Mouse (Mus musculus): ENCODE results near the gene Dagla. TPM values are rescaled to one million over a fixed set of nuclear protein-coding genes. Genes with fewer than 3 reads are reported as not detected.
A peak's percentile ranks its signal among the peaks of the same experiment; 100 is the strongest.

Dagla gene
- polyA plus RNA-seq, 1 experiment from 2014 or later: 2.4 TPM

- peaks cover 23% of the 10 kb centered on the region for H3K4me1 ChIP-seq
- H3K9me3 ChIP-seq: no peaks in the 10 kb centered on the region
- 81% methylated on average over 5 of the region's 5 CpGs for WGBS
- no peak overlapping the region for H3K27ac ChIP-seq
- H3K27me3 ChIP-seq: peaks cover 5% of the 10 kb centered on the region; the same call in 1 of the 2 replicates
- H3K4me2 ChIP-seq: no peak overlapping the region
- no peak overlapping the region for H3K4me3 ChIP-seq
- H3K36me3 ChIP-seq: no peaks in the 10 kb centered on the region
- no peak for ATAC-seq (ENCODE audit: insufficient number of reproducible peaks, insufficient read depth, low FRiP score, low TSS enrichment, low read depth)
- H3K9ac ChIP-seq: no peak overlapping the region
These were observed 2.7 kb upstream of the Dagla start for GRCm38 (mm10) chr19:10307351-10307750.

DNA sequence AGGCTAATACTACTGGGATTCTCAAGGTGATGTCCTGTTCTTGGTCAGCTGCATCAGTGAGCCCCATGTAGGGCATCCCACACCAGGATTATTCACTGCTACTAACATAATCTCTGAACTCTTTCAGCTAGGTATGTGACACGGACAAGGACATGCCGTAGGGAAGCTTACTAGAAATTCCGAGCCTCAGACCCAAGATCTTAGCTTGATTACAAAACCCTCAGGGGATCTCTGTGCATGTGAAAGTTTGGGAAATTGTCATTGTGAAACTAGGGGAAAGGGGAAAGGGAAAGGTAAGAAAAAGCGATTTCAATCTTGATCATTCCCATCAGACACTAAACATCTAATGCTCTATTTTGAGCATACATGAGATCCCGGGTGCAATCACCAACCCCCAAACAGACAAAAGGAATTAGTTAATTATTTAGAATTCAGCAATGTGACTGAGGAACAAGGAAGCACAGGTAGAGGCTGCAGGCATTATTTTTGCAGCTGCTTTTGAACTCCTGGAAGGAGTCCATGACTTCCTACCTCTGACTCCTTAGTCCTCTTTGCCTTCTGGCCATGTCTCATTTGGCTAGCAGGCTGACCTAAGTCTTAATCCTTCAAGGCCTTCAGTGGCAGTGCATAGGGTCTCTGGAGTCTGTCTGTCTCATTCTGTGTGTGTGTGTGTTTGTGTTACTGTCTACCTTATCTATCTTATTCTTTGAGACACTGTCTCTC is 2.0 kb upstream of the Dagla start:
- Histone ChIP-seq H3K27me3 (peaks cover 5% of the 10 kb centered on the region; the same call in 1 of the 2 replicates), H3K27ac (no peak overlapping the region), H3K36me3 (no peaks in the 10 kb centered on the region), H3K4me1 (peaks cover 23% of the 10 kb centered on the region), H3K9ac (no peak overlapping the region), H3K9me3 (no peaks in the 10 kb centered on the region), H3K4me3 (no peak overlapping the region), H3K4me2 (no peak overlapping the region)
- no peak for ATAC-seq (ENCODE audit: insufficient number of reproducible peaks, insufficient read depth, low FRiP score, low TSS enrichment, low read depth)
- WGBS: 74% methylated on average over 5 of the region's 5 CpGs

GRCm38 (mm10) chr19:10305640-10306039 is 963 bp upstream of the Dagla start:
- ATAC-seq (ENCODE audit: insufficient number of reproducible peaks, insufficient read depth, low FRiP score, low TSS enrichment, low read depth): no peak
- 68% methylated on average over 12 of the region's 12 CpGs for WGBS

GRCm38 (mm10) chr19:10304395-10304794 is 282 bp downstream of the Dagla start:
- Histone ChIP-seq H3K4me1 (peaks cover 23% of the 10 kb centered on the region), H3K27ac (no peak overlapping the region), H3K4me2 (peak overlapping the region; percentile 96), H3K4me3 (peak overlapping the region; percentile 78), H3K36me3 (no peaks in the 10 kb centered on the region), H3K27me3 (peaks cover 5% of the 10 kb centered on the region; the same call in 1 of the 2 replicates), H3K9ac (peak overlapping the region; percentile 88), H3K9me3 (no peaks in the 10 kb centered on the region)
- ATAC-seq (ENCODE audit: insufficient number of reproducible peaks, insufficient read depth, low FRiP score, low TSS enrichment, low read depth): no peak
- WGBS: 4% methylated on average over 37 of the region's 37 CpGs

More at GRCm38 (mm10) chr19:10305640-10306039, 963 bp upstream of the Dagla start:
- Histone ChIP-seq H3K27me3 (peaks cover 5% of the 10 kb centered on the region; the same call in 1 of the 2 replicates), H3K36me3 (no peaks in the 10 kb centered on the region), H3K9me3 (no peaks in the 10 kb centered on the region), H3K27ac (no peak overlapping the region), H3K4me1 (peaks cover 23% of the 10 kb centered on the region), H3K4me2 (no peak overlapping the region), H3K9ac (no peak overlapping the region), H3K4me3 (no peak overlapping the region)

DNA sequence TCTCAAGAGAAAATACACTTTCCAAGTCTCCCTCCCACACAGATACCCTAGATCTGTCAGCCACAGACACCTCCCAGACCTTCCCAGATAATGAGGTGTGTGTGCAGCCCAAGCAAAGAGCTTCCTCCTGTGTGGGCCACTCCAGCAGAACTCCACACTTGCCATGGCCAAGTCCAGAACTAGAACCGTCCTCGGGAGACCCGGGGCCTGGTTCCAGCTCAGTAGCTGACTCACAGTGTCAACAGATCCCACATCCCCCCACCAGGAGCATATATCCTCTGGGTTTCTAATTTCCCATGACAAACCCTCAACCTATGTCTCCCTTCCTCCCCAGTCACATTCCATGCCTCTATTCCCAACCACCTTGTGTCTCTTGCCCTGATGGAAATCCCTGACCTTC is 1.8 kb downstream of the Dagla start:
- WGBS: 89% methylated on average over 3 of the region's 3 CpGs
- H3K27ac ChIP-seq: no peak overlapping the region
- peaks cover 19% of the 10 kb centered on the region for H3K4me1 ChIP-seq
- no peak overlapping the region for H3K9ac ChIP-seq
- no peak overlapping the region for H3K4me3 ChIP-seq
- peaks cover 5% of the 10 kb centered on the region; the same call in 1 of the 2 replicates for H3K27me3 ChIP-seq
- H3K4me2 ChIP-seq: no peak overlapping the region
- no peaks in the 10 kb centered on the region for H3K9me3 ChIP-seq
- no peaks in the 10 kb centered on the region for H3K36me3 ChIP-seq
- ATAC-seq (ENCODE audit: insufficient number of reproducible peaks, insufficient read depth, low FRiP score, low TSS enrichment, low read depth): no peak

GRCm38 (mm10) chr19:10301866-10302356 is 2.8 kb downstream of the Dagla start:
- Histone ChIP-seq H3K9me3 (no peaks in the 10 kb centered on the region), H3K9ac (no peak overlapping the region), H3K4me3 (no peak overlapping the region), H3K4me1 (peaks cover 23% of the 10 kb centered on the region), H3K36me3 (no peaks in the 10 kb centered on the region), H3K27ac (no peak overlapping the region), H3K4me2 (no peak overlapping the region), H3K27me3 (peaks cover 5% of the 10 kb centered on the region; the same call in 1 of the 2 replicates)
- no peak for ATAC-seq (ENCODE audit: insufficient number of reproducible peaks, insufficient read depth, low FRiP score, low TSS enrichment, low read depth)
- 71% methylated on average over 4 of the region's 4 CpGs for WGBS

- WGBS: 78% methylated on average over 11 of the region's 11 CpGs
- H3K9ac ChIP-seq: no peak overlapping the region
- no peaks in the 10 kb centered on the region for H3K36me3 ChIP-seq
- ATAC-seq (ENCODE audit: insufficient number of reproducible peaks, insufficient read depth, low FRiP score, low TSS enrichment, low read depth): no peak
- peaks cover 5% of the 10 kb centered on the region; the same call in 1 of the 2 replicates for H3K27me3 ChIP-seq
- no peaks in the 10 kb centered on the region for H3K9me3 ChIP-seq
- H3K4me3 ChIP-seq: no peak overlapping the region
- H3K4me1 ChIP-seq: peaks cover 29% of the 10 kb centered on the region
- no peak overlapping the region for H3K27ac ChIP-seq
- no peak overlapping the region for H3K4me2 ChIP-seq
These were observed 3.4 kb downstream of the Dagla start for GRCm38 (mm10) chr19:10301263-10301662.

GRCm38 (mm10) chr19:10300809-10301208 is 3.9 kb downstream of the Dagla start:
- Histone ChIP-seq H3K4me1 (peaks cover 34% of the 10 kb centered on the region), H3K27ac (no peak overlapping the region), H3K4me3 (no peak overlapping the region), H3K27me3 (peaks cover 5% of the 10 kb centered on the region; the same call in 1 of the 2 replicates), H3K36me3 (no peaks in the 10 kb centered on the region), H3K9me3 (no peaks in the 10 kb centered on the region), H3K4me2 (no peak overlapping the region), H3K9ac (no peak overlapping the region)
- no peak for ATAC-seq (ENCODE audit: insufficient number of reproducible peaks, insufficient read depth, low FRiP score, low TSS enrichment, low read depth)
- WGBS: 79% methylated on average over 4 of the region's 4 CpGs

- H3K4me3 ChIP-seq: no peak overlapping the region
- WGBS: 75% methylated on average over 4 of the region's 4 CpGs
- H3K4me1 ChIP-seq: peaks cover 39% of the 10 kb centered on the region
- no peaks in the 10 kb centered on the region for H3K9me3 ChIP-seq
- no peaks in the 10 kb centered on the region for H3K36me3 ChIP-seq
- H3K9ac ChIP-seq: no peak overlapping the region
- no peaks in the 10 kb centered on the region for H3K27me3 ChIP-seq
- H3K4me2 ChIP-seq: no peak overlapping the region
- no peak overlapping the region for H3K27ac ChIP-seq
- no peak for ATAC-seq (ENCODE audit: insufficient number of reproducible peaks, insufficient read depth, low FRiP score, low TSS enrichment, low read depth)
These were observed 6.4 kb downstream of the Dagla start for GRCm38 (mm10) chr19:10298268-10298667.

DNA sequence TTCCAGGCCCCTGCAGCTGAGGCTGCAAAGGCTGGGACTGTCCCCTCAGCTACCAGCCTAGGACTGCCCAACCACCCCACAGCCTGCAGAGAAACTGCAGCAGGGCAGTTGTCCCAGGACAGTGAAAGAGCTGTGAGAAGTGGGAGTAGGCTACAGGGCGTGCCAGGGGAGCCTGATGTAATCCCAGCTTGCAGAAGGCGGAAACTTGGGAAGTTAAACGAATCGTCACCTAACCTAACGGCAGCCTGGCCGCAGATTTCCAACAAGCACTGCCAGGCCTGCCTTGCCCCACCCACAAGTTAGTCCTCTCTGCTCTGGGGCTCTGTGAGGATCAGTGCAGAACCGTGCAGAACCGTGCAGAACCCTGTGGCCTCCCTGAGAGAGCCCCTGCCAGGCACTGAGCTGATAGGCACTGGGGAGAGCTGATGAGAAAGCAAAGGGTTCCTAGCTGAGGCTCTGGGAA is 7.6 kb downstream of the Dagla start:
- H3K4me3 ChIP-seq: no peak overlapping the region
- peak overlapping the region; percentile 62 for H3K9ac ChIP-seq
- H3K4me1 ChIP-seq: peaks cover 39% of the 10 kb centered on the region
- H3K27ac ChIP-seq: peak overlapping the region; percentile 88
- no peak for ATAC-seq (ENCODE audit: insufficient number of reproducible peaks, insufficient read depth, low FRiP score, low TSS enrichment, low read depth)
- no peaks in the 10 kb centered on the region for H3K27me3 ChIP-seq
- peak overlapping the region; percentile 26 for H3K4me2 ChIP-seq
- no peaks in the 10 kb centered on the region for H3K9me3 ChIP-seq
- WGBS: 23% methylated on average over 8 of the region's 8 CpGs
- H3K36me3 ChIP-seq: no peaks in the 10 kb centered on the region

- no peaks in the 10 kb centered on the region for H3K9me3 ChIP-seq
- H3K27ac ChIP-seq: peak overlapping the region; percentile 88
- ATAC-seq (ENCODE audit: insufficient number of reproducible peaks, insufficient read depth, low FRiP score, low TSS enrichment, low read depth): peak; percentile 27
- H3K36me3 ChIP-seq: no peaks in the 10 kb centered on the region
- H3K9ac ChIP-seq: 0 out of 2 replicates have a peak overlapping the region, but pooled peaks have one; percentile 27
- H3K27me3 ChIP-seq: no peaks in the 10 kb centered on the region
- peaks cover 43% of the 10 kb centered on the region for H3K4me1 ChIP-seq
- H3K4me3 ChIP-seq: no peak overlapping the region
- no peak overlapping the region for H3K4me2 ChIP-seq
- 20% methylated on average over 5 of the region's 5 CpGs for WGBS
These were observed 8.4 kb downstream of the Dagla start for GRCm38 (mm10) chr19:10296306-10296705.
